Mouse (Mus musculus): ENCODE results near the gene Kansl2. TPM values are rescaled to one million over a fixed set of nuclear protein-coding genes. Genes with fewer than 3 reads are reported as not detected.

Kansl2 gene
- 69.9 and 72.5 TPM in 2 replicates for polyA plus RNA-seq (2015; fragmentation: Nextera tagmentation; extraction: Ambion mirVana)

GRCm38 (mm10) chr15:98533881-98534627 lies at the start of gene Kansl2:
Kansl2 (minus strand) TSS chr15:98534264.

GRCm38 (mm10) chr15:98570873-98571538 lies 36.9 kb upstream of the Kansl2 start, which contains the start of the genes Ccnt1 and 4930415O20Rik:
Ccnt1 (minus strand) TSS chr15:98570923.
4930415O20Rik (plus strand) TSS chr15:98571004.

GRCm38 (mm10) chr15:98492102-98492501 lies 42.0 kb downstream of the Kansl2 start, which contains the start of gene Olfr279:
Olfr279 (plus strand) TSS chr15:98492402.

DNA sequence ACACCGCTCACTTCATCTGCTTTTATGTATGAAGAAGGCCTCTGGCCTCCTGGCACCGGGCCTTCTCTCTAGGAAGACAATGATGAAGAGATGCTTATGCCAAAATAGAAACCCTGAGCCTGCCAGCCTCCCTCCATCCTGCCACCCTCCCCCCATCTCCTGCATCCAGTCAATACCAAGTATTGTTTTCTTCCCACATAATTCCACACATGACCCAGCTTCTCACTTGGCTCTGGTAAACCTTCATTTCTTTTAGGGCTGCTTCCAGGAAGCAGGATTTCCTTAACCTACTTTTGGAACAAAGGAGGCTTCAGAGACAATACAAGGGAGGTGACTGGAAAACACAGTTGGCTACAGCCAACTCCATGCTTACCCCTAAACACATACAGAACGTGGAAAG lies 51.4 kb downstream of the Kansl2 start, which contains the start of gene Lalba:
Gene Lalba, minus strand, starts transcription at position 21 of the 400 bp plus-strand sequence.

DNA sequence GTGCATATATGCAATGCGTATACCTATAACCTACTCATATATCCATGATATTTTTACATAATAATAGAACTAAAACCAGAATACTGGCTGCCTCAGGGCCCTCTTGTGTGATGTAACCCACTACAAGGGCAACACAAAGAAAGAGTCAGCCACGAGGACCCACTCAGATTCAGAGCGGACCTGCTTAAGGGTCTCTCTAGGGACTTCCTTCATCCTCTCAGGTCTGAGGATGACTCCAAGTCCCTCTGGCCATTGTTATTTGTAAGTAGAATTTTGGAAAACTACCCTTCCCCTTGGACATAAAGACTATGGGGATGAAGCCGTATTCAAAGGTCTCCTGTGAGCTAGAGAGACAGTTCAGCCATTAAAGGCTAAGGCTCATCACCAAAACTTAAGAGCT lies 64.5 kb downstream of the Kansl2 start, which contains the start of gene OR5BS1P:
Gene OR5BS1P, plus strand, starts transcription at position 301 of the 400 bp plus-strand sequence.

Small RNAs within 50 kb of the gene (microRNA-seq; reads per million reads assigned to microRNA genes)
- 0 to 0.10 reads per million in 2 experiments for gene Mir1291

Other genes with a start within 250 kb of the Kansl2 start
- gene Zfp641, start 238.1 kb downstream of the Kansl2 start, polyA plus RNA-seq (2015; fragmentation: Nextera tagmentation; extraction: Ambion mirVana) = 2.9 and 3.2 TPM in 2 replicates
- not detected in 2 replicates for gene Olfr285, start 216.9 kb downstream of the Kansl2 start, polyA plus RNA-seq (2015; fragmentation: Nextera tagmentation; extraction: Ambion mirVana)
- not detected in 2 replicates for gene Olfr284, start 193.3 kb downstream of the Kansl2 start, polyA plus RNA-seq (2015; fragmentation: Nextera tagmentation; extraction: Ambion mirVana)
- gene Olfr283, start 153.3 kb downstream of the Kansl2 start, polyA plus RNA-seq (2015; fragmentation: Nextera tagmentation; extraction: Ambion mirVana) = not detected in 2 replicates
- not detected in 2 replicates for gene Olfr282, start 103.0 kb downstream of the Kansl2 start, polyA plus RNA-seq (2015; fragmentation: Nextera tagmentation; extraction: Ambion mirVana)
- not detected in 2 replicates for gene Olfr281, start 81.7 kb downstream of the Kansl2 start, polyA plus RNA-seq (2015; fragmentation: Nextera tagmentation; extraction: Ambion mirVana)
- gene OR5BS1P, start 64.4 kb downstream of the Kansl2 start, polyA plus RNA-seq (2015; fragmentation: Nextera tagmentation; extraction: Ambion mirVana) = not detected in 2 replicates
- gene Lalba, start 51.5 kb downstream of the Kansl2 start, polyA plus RNA-seq (2015; fragmentation: Nextera tagmentation; extraction: Ambion mirVana) = 0.17 TPM in 1 of 2 replicates, not detected in the other
- gene Olfr279, start 41.9 kb downstream of the Kansl2 start, polyA plus RNA-seq (2015; fragmentation: Nextera tagmentation; extraction: Ambion mirVana) = not detected in 2 replicates
- 22.4 and 22.8 TPM in 2 replicates for gene Ccnt1, start 36.7 kb upstream of the Kansl2 start, polyA plus RNA-seq (2015; fragmentation: Nextera tagmentation; extraction: Ambion mirVana)
- not detected in 2 replicates for gene 4930415O20Rik, start 36.7 kb upstream of the Kansl2 start, polyA plus RNA-seq (2015; fragmentation: Nextera tagmentation; extraction: Ambion mirVana)
- 9.2 and 10.9 TPM in 2 replicates for gene Adcy6, start 75.8 kb upstream of the Kansl2 start, polyA plus RNA-seq (2015; fragmentation: Nextera tagmentation; extraction: Ambion mirVana)
- gene Cacnb3, start 96.6 kb upstream of the Kansl2 start, polyA plus RNA-seq (2015; fragmentation: Nextera tagmentation; extraction: Ambion mirVana) = 5.6 and 8.6 TPM in 2 replicates
- gene Ddx23, start 128.6 kb upstream of the Kansl2 start, polyA plus RNA-seq (2015; fragmentation: Nextera tagmentation; extraction: Ambion mirVana) = 10.8 and 12.4 TPM in 2 replicates
- gene Rnd1, start 143.2 kb upstream of the Kansl2 start, polyA plus RNA-seq (2015; fragmentation: Nextera tagmentation; extraction: Ambion mirVana) = 0.36 and 0.50 TPM in 2 replicates
- 0.09 TPM in 2 replicates for gene Ccdc65, start 173.9 kb upstream of the Kansl2 start, polyA plus RNA-seq (2015; fragmentation: Nextera tagmentation; extraction: Ambion mirVana)
- 25.1 and 47.1 TPM in 2 replicates for gene Fkbp11, start 193.9 kb upstream of the Kansl2 start, polyA plus RNA-seq (2015; fragmentation: Nextera tagmentation; extraction: Ambion mirVana)
- gene Arf3, start 228.9 kb upstream of the Kansl2 start, polyA plus RNA-seq (2015; fragmentation: Nextera tagmentation; extraction: Ambion mirVana) = 11.0 and 13.7 TPM in 2 replicates
- 0.28 and 0.37 TPM in 2 replicates for gene Wnt10b, start 243.9 kb upstream of the Kansl2 start, polyA plus RNA-seq (2015; fragmentation: Nextera tagmentation; extraction: Ambion mirVana)